Mouse (Mus musculus): Measurements from ENCODE around the gene Vmn1r76. TPM values are rescaled to one million over a fixed set of nuclear protein-coding genes. Genes with fewer than 3 reads are reported as not detected.

Vmn1r76 gene
- polyA plus RNA-seq (2012; rRNA removed) = not detected in 2 replicates

DNA sequence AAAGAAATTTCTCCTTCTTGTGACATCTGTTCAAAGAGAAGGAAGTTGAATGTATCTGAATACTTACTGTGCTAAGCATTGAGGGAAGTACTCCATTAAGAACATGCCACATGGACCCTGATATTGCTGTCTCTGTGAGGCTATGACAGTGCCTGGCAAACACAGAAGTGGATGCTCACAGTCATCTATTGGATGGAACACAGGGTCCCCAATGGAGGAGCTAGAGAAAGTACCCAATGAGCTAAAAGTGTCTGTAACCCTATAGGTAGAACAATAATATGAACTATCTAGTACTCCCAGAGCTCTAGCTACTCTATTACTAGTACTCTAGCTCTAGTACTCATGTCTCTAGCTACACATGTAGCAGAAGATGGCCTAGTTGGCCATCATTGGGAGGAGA is at the start of gene Vmn1r76:
TSS of gene Vmn1r76 (minus strand) at position 101 of the 400 bp plus-strand sequence.

DNA sequence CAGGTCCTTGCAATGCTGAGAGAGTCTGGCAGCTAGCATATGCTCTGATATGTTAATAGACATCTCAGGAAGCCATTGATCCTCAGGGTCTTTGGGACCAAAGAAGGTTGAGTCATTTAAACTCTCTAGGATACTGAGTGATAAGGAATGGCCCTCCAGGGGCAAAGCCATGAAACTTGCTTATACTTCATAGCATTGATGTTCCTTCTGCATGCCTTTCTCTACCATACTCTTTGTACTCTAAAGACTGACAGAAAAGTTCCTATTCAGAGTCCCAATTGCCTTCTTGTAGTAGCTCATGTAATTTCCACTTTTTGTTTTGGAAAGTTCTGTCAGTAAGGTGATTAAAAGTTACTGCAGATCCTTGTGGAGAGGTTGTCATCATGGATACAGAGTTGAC is 63.7 kb downstream of the Vmn1r76 start, which contains the start of gene Vmn1r75:
TSS of gene Vmn1r75 (plus strand) at position 301 of the 400 bp plus-strand sequence.

Other genes with a start within 250 kb of the Vmn1r76 start
- not detected in 2 replicates for gene Vmn1r73, start 207.9 kb downstream of the Vmn1r76 start, polyA plus RNA-seq (2012; rRNA removed)
- not detected in 2 replicates for gene Vmn1r74, start 104.2 kb downstream of the Vmn1r76 start, polyA plus RNA-seq (2012; rRNA removed)
- not detected in 2 replicates for gene Vmn1r75, start 63.6 kb downstream of the Vmn1r76 start, polyA plus RNA-seq (2012; rRNA removed)
- not detected in 2 replicates for gene Vmn1r77, start 98.5 kb upstream of the Vmn1r76 start, polyA plus RNA-seq (2012; rRNA removed)
- gene Vmn1r78, start 212.0 kb upstream of the Vmn1r76 start, polyA plus RNA-seq (2012; rRNA removed) = not detected in 2 replicates
- gene Vmn1r79, start 233.1 kb upstream of the Vmn1r76 start, polyA plus RNA-seq (2012; rRNA removed) = not detected in 2 replicates